Mouse (Mus musculus): Measurements from ENCODE around the gene Scmh1. TPM values are rescaled to one million over a fixed set of nuclear protein-coding genes. Genes with fewer than 3 reads are reported as not detected.

Gene Scmh1
- polyA plus RNA-seq, 1 experiment: 24.1 TPM

DNA sequence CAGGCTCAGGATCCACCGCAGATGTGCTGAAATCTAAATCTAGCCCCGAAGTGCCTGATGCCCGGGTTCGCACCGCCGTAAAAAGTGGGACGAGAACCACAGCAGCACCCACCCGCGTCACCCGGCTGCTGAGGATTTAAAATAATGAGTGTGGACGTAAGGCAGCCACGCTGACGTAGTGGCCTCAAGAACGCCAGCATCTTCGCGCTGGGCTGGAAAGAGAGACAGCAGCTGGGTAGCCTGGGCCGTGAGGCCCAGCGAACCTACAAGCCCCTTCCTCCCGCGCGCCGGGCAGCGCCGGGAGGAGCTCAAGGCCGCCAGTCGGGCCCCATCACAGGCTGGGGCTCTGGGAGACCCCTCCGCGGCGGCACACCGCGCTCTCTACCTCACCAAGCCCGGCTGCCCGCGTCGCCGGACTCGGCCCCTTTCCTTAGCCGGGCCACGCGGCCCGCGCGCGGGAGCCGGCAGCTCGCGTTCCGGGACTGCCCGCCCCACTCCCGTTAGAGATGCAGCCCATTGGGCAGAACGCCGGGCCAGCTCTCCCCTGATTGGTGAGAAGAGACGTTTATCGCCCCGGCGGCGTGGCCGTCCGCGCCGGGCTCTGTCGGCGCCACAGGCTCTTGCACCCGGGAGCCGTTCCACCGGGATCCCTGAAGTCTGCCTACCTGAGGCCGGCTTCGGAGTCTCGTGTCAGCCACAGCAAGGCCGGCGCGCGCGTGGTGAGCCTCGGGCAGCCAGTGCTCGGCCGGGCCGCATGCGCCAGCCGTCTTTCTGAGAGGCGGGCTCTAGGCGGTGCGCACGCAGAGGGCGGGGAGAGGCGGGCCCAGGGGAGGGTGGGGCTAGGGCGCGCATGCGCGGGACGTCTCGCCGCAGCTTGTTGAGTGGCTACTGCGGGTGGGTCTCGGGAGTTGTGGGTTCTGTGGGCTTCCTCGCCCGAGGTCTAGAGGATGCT is 164.7 kb downstream of the Scmh1 start, which contains the start of gene Ctps:
Gene Ctps (minus strand): TSS at position 791 of the 952 bp plus-strand sequence.
- H3K4me1 ChIP-seq (ENCODE audit: control insufficient read depth, insufficient read depth, low read length): no peaks in the 10 kb centered on the region; the same call in 1 of the 2 replicates
- peak within 1 kb of the TSS; percentile 57 for H3K27ac ChIP-seq (ENCODE audit: control insufficient read depth, insufficient read depth, low read depth, low read length, poor library complexity)
- under 1% methylated on average over 97 of the region's 97 CpGs for WGBS
- peak; percentile 48; the same call in 1 of the 2 replicates for TF ChIP-seq POLR2A (IDR thresholded peaks at IDR 0.05; ENCODE audit: borderline replicate concordance, control insufficient read depth, low read depth, low read length)
- TF ChIP-seq CTCF (IDR thresholded peaks at IDR 0.05; ENCODE audit: control insufficient read depth, insufficient read depth, low read length): no peak
- H3K4me3 ChIP-seq (replicated peaks; ENCODE audit: control insufficient read depth, low read depth, low read length): peak within 1 kb of the TSS; percentile 94

DNA sequence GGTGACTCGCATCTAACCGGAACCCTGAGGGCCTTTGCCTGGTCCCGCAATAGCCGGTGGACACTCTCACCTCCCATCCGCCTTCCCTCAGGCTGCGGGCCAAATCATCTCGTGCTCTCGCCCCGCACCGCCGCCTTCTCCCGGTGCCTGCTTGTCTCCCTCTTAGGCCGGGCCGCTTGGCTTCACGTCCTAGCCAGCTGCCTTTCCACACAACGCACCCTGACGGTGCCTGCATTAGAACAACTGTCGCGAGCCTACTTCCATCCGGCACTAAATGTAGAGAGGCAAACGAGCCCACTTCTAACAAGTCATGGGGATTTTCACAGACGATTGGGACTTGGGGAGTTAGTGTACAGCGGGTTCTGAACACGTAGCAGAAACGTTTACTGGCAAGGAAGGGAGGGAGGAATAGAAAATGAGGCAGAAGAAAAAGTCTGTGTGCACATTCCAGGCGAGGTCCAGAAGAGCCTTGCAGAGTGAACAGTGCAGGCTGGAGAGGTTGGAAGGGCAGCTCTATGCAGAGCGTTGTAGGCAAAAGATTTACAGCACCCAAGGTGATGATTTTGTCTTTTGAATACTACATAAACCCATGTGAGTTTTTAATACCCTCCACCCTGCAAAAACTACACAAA is 165.5 kb downstream of the Scmh1 start:
- Histone ChIP-seq H3K27ac (ENCODE audit: control insufficient read depth, insufficient read depth, low read depth, low read length, poor library complexity) (peak overlapping the region; percentile 52), H3K4me3 (replicated peaks; ENCODE audit: control insufficient read depth, low read depth, low read length) (peak overlapping the region; percentile 94), H3K4me1 (ENCODE audit: control insufficient read depth, insufficient read depth, low read length) (no peaks in the 10 kb centered on the region; the same call in 1 of the 2 replicates)
- TF ChIP-seq POLR2A (IDR thresholded peaks at IDR 0.05; ENCODE audit: borderline replicate concordance, control insufficient read depth, low read depth, low read length) (no peak), CTCF (IDR thresholded peaks at IDR 0.05; ENCODE audit: control insufficient read depth, insufficient read depth, low read length) (no peak)
- WGBS: 2% methylated on average over 27 of the region's 27 CpGs

DNA sequence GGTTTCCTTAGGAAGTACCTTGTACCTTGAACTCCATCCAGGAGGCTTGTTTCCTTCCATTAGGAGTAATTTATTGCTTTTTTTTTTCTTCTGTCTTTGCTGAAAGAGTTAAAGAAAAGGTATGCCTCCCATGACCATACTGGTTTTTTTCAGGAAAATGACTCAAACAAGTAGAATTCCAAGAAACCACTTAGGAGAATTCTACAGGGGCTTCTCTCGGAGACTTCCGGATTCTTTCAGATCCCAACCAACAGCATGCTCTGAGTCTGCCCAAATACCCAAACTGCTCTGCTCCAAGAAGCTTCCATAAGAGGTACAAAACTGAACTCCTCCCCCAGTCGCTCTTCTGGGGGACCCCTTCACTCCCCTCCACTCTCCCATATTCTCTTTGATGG is 166.0 kb downstream of the Scmh1 start:
- Histone ChIP-seq H3K27ac (ENCODE audit: control insufficient read depth, insufficient read depth, low read depth, low read length, poor library complexity) (no peak overlapping the region), H3K4me3 (replicated peaks; ENCODE audit: control insufficient read depth, low read depth, low read length) (no peak overlapping the region), H3K4me1 (ENCODE audit: control insufficient read depth, insufficient read depth, low read length) (no peaks in the 10 kb centered on the region; the same call in 1 of the 2 replicates)
- 94% methylated on average over 3 of the region's 3 CpGs for WGBS
- TF ChIP-seq POLR2A (IDR thresholded peaks at IDR 0.05; ENCODE audit: borderline replicate concordance, control insufficient read depth, low read depth, low read length): no peak
- TF ChIP-seq CTCF (IDR thresholded peaks at IDR 0.05; ENCODE audit: control insufficient read depth, insufficient read depth, low read length): no peak

DNA sequence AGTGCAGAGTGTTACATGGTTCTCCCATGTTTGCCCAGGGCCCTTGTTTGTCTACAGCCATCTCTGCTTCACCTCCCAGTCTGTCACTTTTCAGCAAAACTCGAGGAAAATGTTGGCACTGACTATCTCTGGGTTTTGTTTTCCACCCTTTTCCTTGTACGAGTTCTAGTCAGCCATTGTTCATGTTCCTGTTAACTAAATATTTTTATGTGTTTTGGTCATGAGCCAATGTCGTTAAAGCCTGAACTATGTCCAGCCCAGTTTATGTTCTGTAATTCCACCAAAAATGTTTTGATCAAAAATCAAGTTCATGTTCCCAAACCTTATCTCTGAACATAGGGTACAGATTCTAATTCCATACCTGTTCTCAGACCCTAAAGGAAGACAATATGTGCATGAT is 166.6 kb downstream of the Scmh1 start:
- Histone ChIP-seq H3K27ac (ENCODE audit: control insufficient read depth, insufficient read depth, low read depth, low read length, poor library complexity) (no peak overlapping the region), H3K4me3 (replicated peaks; ENCODE audit: control insufficient read depth, low read depth, low read length) (no peak overlapping the region), H3K4me1 (ENCODE audit: control insufficient read depth, insufficient read depth, low read length) (no peaks in the 10 kb centered on the region)
- TF ChIP-seq CTCF (IDR thresholded peaks at IDR 0.05; ENCODE audit: control insufficient read depth, insufficient read depth, low read length) (no peak), POLR2A (IDR thresholded peaks at IDR 0.05; ENCODE audit: borderline replicate concordance, control insufficient read depth, low read depth, low read length) (no peak)
- 81% methylated on average over 3 of the region's 3 CpGs for WGBS

Other genes starting within 250 kb of the Scmh1 start
- gene Edn2, start 244.1 kb upstream of the Scmh1 start, polyA plus RNA-seq (2011; ENCODE audit: insufficient read depth, insufficient read length, low replicate concordance, missing spikeins): not detected in 2 replicates
- gene Foxo6, start 117.9 kb upstream of the Scmh1 start, polyA plus RNA-seq (2011; ENCODE audit: insufficient read depth, insufficient read length, low replicate concordance, missing spikeins): not detected in 2 replicates
- 0.85 TPM in 1 of 2 replicates, not detected in the other for gene Slfnl1, start 127.0 kb downstream of the Scmh1 start, polyA plus RNA-seq (2011; ENCODE audit: insufficient read depth, insufficient read length, low replicate concordance, missing spikeins)
- gene Ctps, start 165.0 kb downstream of the Scmh1 start, polyA plus RNA-seq (2011; ENCODE audit: insufficient read depth, insufficient read length, low replicate concordance, missing spikeins): 11.5 and 17.5 TPM in 2 replicates
- gene Gm8439, start 183.5 kb downstream of the Scmh1 start, polyA plus RNA-seq (2011; ENCODE audit: insufficient read depth, insufficient read length, low replicate concordance, missing spikeins): not detected in 2 replicates